ENCODE assay signal across 24 mouse cellular contexts in the genomic region with DNA sequence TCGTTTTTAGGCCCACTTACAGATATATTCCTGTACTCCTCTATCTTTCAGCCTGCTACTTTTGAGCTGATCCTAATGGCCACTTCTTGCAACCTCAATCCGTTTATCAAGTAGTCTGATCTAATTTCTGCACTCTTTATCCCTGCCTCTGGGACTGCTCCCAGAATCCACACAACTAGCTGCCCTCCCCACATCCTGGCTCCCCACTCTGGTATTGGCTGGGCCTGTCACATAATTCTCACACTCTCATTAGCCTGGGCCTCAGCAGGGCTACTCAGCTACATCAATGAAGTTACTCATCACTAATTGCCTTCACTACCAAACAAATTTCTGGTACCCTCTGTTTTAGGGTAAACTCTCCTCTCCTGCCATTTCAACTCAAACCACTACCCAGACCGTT. TPM values are rescaled to one million over a fixed set of nuclear protein-coding genes. Genes with fewer than 3 reads are reported as not detected.
DNase-seq lines count a peak whose midpoint lies in the region; ATAC-seq lines count a peak whose summit lies in the region.
"Had no signal": no experiment of that assay in that cellular context is flagged by ENCODE, and none has a peak within 500 bp of the region (broad histone marks: within the 10 kb centered on the region; RNA-seq: fewer than 3 reads in every experiment).

No protein-coding gene starts in this region.

- no peak overlapping the region for H3K27ac ChIP-seq in forebrain, embryonic 11.5 days (ENCODE audit: low read depth, low read length)
- H3K27ac ChIP-seq in forebrain, embryonic 10.5 days: no peak overlapping the region
- no peak overlapping the region for H3K27ac ChIP-seq in midbrain, embryonic 15.5 days
- H3K27ac ChIP-seq: kidney, embryonic 15.5 days; limb, embryonic 10.5 days; liver, embryonic 14.5 days had no signal

- 0 out of 2 replicates have a peak, but pooled peaks cover 2% of the 10 kb centered on the region for H3K4me1 ChIP-seq in forebrain, embryonic 11.5 days (replicated peaks; ENCODE audit: control insufficient read depth, insufficient read depth, low read length)
- H3K4me1 ChIP-seq in forebrain, embryonic 10.5 days: peaks cover 16% of the 10 kb centered on the region
- peaks cover 8% of the 10 kb centered on the region; the same call in 1 of the 2 replicates for H3K4me1 ChIP-seq in midbrain, embryonic 15.5 days
- H3K4me1 ChIP-seq: kidney, embryonic 15.5 days; limb, embryonic 10.5 days had no signal

- peak; percentile 76 for ATAC-seq in forebrain, embryonic 11.5 days (replicated peaks; ENCODE audit: low FRiP score)
- peak; percentile 82 for ATAC-seq in midbrain, embryonic 15.5 days (replicated peaks)
- ATAC-seq: Patski had no signal

- H3K9ac ChIP-seq in forebrain, embryonic 11.5 days (ENCODE audit: low read length): no peak overlapping the region
- H3K9ac ChIP-seq in midbrain, embryonic 15.5 days: no peak overlapping the region
- H3K9ac ChIP-seq: kidney, embryonic 15.5 days; liver, embryonic 14.5 days had no signal

- H3K9me3 ChIP-seq in forebrain, embryonic 11.5 days (ENCODE audit: control insufficient read depth, low read length): no peaks in the 10 kb centered on the region
- no peaks in the 10 kb centered on the region for H3K9me3 ChIP-seq in forebrain, embryonic 10.5 days
- no peaks in the 10 kb centered on the region for H3K9me3 ChIP-seq in midbrain, embryonic 15.5 days
- H3K9me3 ChIP-seq: kidney, embryonic 15.5 days; limb, embryonic 10.5 days had no signal

- DNase-seq in forebrain, embryonic 11.5 days (ENCODE audit: low spot score): no peak
- DNase-seq in forebrain, embryonic 10.5 days (ENCODE audit: extremely low spot score, low spot score): no peak
- DNase-seq in right cerebral cortex, postnatal 10 days (ENCODE audit: low spot score in 2 of 2): peak; percentile 48 to 60
- DNase-seq in right cerebral cortex, postnatal 25 days: no peak
- no peak for DNase-seq in urinary bladder, postnatal 10 days (ENCODE audit: low spot score)
- no peak for DNase-seq in MN1 (ENCODE audit: low spot score)
- DNase-seq in left cerebral cortex, adult 18-20 months (ENCODE audit: low spot score in 2 of 2): no peak
- DNase-seq: gastrocnemius, postnatal 10 days; lung, postnatal 36 days; thymus, postnatal 14 days had no signal

- no peaks in the 10 kb centered on the region for H3K27me3 ChIP-seq in forebrain, embryonic 11.5 days (ENCODE audit: control insufficient read depth, insufficient read depth, low read length)
- H3K27me3 ChIP-seq in forebrain, embryonic 10.5 days (ENCODE audit: poor library complexity, severe bottlenecking): no peaks in the 10 kb centered on the region
- H3K27me3 ChIP-seq in midbrain, embryonic 15.5 days (replicated peaks): no peaks in the 10 kb centered on the region
- H3K27me3 ChIP-seq: CH12.LX; kidney, embryonic 15.5 days had no signal

- H3K36me3 ChIP-seq in forebrain, embryonic 11.5 days (ENCODE audit: control insufficient read depth, insufficient read depth, low read length): no peaks in the 10 kb centered on the region
- H3K36me3 ChIP-seq in forebrain, embryonic 10.5 days (replicated peaks): no peaks in the 10 kb centered on the region
- no peaks in the 10 kb centered on the region for H3K36me3 ChIP-seq in midbrain, embryonic 15.5 days (replicated peaks)
- H3K36me3 ChIP-seq: kidney, embryonic 15.5 days; limb, embryonic 10.5 days had no signal

- no peak overlapping the region for H3K4me3 ChIP-seq in forebrain, embryonic 11.5 days (ENCODE audit: low read depth, low read length)
- no peak overlapping the region for H3K4me3 ChIP-seq in forebrain, embryonic 10.5 days
- no peak overlapping the region for H3K4me3 ChIP-seq in midbrain, embryonic 15.5 days
- H3K4me3 ChIP-seq: erythroblast, embryonic 14.5 days; kidney, embryonic 15.5 days; limb, embryonic 10.5 days had no signal

- H3K4me2 ChIP-seq in forebrain, embryonic 11.5 days (ENCODE audit: low read depth, low read length, severe bottlenecking): no peak overlapping the region
- no peak overlapping the region for H3K4me2 ChIP-seq in midbrain, embryonic 15.5 days
- H3K4me2 ChIP-seq: heart, embryonic 11.5 days; kidney, embryonic 15.5 days had no signal

- 31% methylated on average over 3 of the region's 3 CpGs for WGBS in forebrain, embryonic 11.5 days
- 41% methylated on average over 3 of the region's 3 CpGs for WGBS in forebrain, embryonic 10.5 days
- 33% methylated on average over 3 of the region's 3 CpGs for WGBS in midbrain, embryonic 15.5 days

RNA-seq across cellular contexts. Expression of a gene that starts 32.4 kb away (rescaled TPM):
- polyA plus RNA-seq in forebrain, embryonic 11.5 days (2014; fragmentation: Nextera tagmentation; extraction: Ambion mirVana): not detected in 2 replicates
- not detected in 2 replicates for polyA plus RNA-seq in forebrain, embryonic 10.5 days (2016; fragmentation: Nextera tagmentation; extraction: Ambion mirVana)
- not detected in 2 replicates for polyA plus RNA-seq in midbrain, embryonic 15.5 days (2015; fragmentation: Nextera tagmentation; extraction: Ambion mirVana)
- total RNA-seq in left cerebral cortex, adult 18-20 months (2021): not detected
- total RNA-seq: adrenal gland, adult 18-20 months; CH12.LX; hematopoietic stem cell, adult 5-6 weeks; layer of hippocampus, postnatal 25 days; monocyte, adult 5-6 weeks had no signal
- polyA plus RNA-seq: erythroblast, embryonic 14.5 days; heart, embryonic 11.5 days; kidney, embryonic 15.5 days; limb, embryonic 10.5 days; liver, embryonic 14.5 days; Patski; small intestine, adult 2 months; stomach, embryonic 14.5 days had no signal

RNA-seq across cellular contexts. Expression of a gene that starts 49.5 kb away (rescaled TPM):
- 0.05 and 0.20 TPM in 2 replicates for polyA plus RNA-seq in forebrain, embryonic 11.5 days (2014; fragmentation: Nextera tagmentation; extraction: Ambion mirVana)
- polyA plus RNA-seq in forebrain, embryonic 10.5 days (2016; fragmentation: Nextera tagmentation; extraction: Ambion mirVana): not detected in 2 replicates
- 1.7 and 1.9 TPM in 2 replicates for polyA plus RNA-seq in midbrain, embryonic 15.5 days (2015; fragmentation: Nextera tagmentation; extraction: Ambion mirVana)
- 100 to 1,000 TPM; 133 to 160 TPM for total RNA-seq in left cerebral cortex, adult 18-20 months (2021)
- total RNA-seq: CH12.LX; hematopoietic stem cell, adult 5-6 weeks; monocyte, adult 5-6 weeks had no signal

Comparison
In these comparisons a context has a peak if more than half of its experiments do, and no peak if none do; other contexts are left out.
1. DNase-seq: peak in right cerebral cortex, postnatal 10 days (2 of 2); none in forebrain, embryonic 11.5 days (single experiment), forebrain, embryonic 10.5 days (single experiment), right cerebral cortex, postnatal 25 days (single experiment), urinary bladder, postnatal 10 days (single experiment), MN1 (single experiment) and left cerebral cortex, adult 18-20 months (0 of 2).